ENCODE assay signal across 26 mouse cellular contexts in genomic region chr12:68161317-68161716, GRCm38 (mm10).
DNase-seq lines count a peak whose midpoint lies in the region; ATAC-seq and TF ChIP-seq lines count a peak whose summit lies in the region.
"Had no signal": no experiment of that assay in that cellular context is flagged by ENCODE, and none has a peak within 500 bp of the region (broad histone marks: within the 10 kb centered on the region; RNA-seq: fewer than 3 reads in every experiment).

No protein-coding gene starts in this region.

- no peaks in the 10 kb centered on the region for H3K9me3 ChIP-seq in kidney, embryonic 15.5 days (replicated peaks)
- H3K9me3 ChIP-seq in kidney, postnatal 0 days (replicated peaks; ENCODE audit: low read length) = no peaks in the 10 kb centered on the region
- H3K9me3 ChIP-seq in lung, embryonic 14.5 days (ENCODE audit: low read depth, low read length) = no peaks in the 10 kb centered on the region
- H3K9me3 ChIP-seq: embryonic facial prominence, embryonic 10.5 days; embryonic facial prominence, embryonic 12.5 days; forebrain, embryonic 13.5 days had no signal

- no peak overlapping the region for H3K9ac ChIP-seq in kidney, embryonic 15.5 days
- H3K9ac ChIP-seq in kidney, postnatal 0 days (ENCODE audit: low read depth, low read length) = no peak overlapping the region
- no peak overlapping the region for H3K9ac ChIP-seq in lung, embryonic 14.5 days
- H3K9ac ChIP-seq: embryonic facial prominence, embryonic 12.5 days; forebrain, embryonic 13.5 days had no signal

- H3K27me3 ChIP-seq in kidney, embryonic 15.5 days = no peaks in the 10 kb centered on the region
- no peaks in the 10 kb centered on the region for H3K27me3 ChIP-seq in kidney, postnatal 0 days (ENCODE audit: insufficient read depth, low read length)
- H3K27me3 ChIP-seq in lung, embryonic 14.5 days (ENCODE audit: insufficient read depth, low read length) = no peaks in the 10 kb centered on the region
- H3K27me3 ChIP-seq: CH12.LX; embryonic facial prominence, embryonic 12.5 days; forebrain, embryonic 13.5 days; Patski had no signal

- no peak overlapping the region for H3K4me2 ChIP-seq in kidney, embryonic 15.5 days
- no peak overlapping the region for H3K4me2 ChIP-seq in kidney, postnatal 0 days (ENCODE audit: low read length)
- H3K4me2 ChIP-seq in lung, embryonic 14.5 days = no peak overlapping the region
- H3K4me2 ChIP-seq: embryonic facial prominence, embryonic 12.5 days; forebrain, embryonic 13.5 days had no signal

- whole genome bisulfite sequencing in kidney, embryonic 15.5 days = 25% methylated on average over 2 of the region's 2 CpGs
- WGBS in kidney, postnatal 0 days = 27% methylated on average over 2 of the region's 2 CpGs
- 40% methylated on average over 2 of the region's 2 CpGs for whole genome bisulfite sequencing in lung, embryonic 14.5 days

- no peak overlapping the region for H3K27ac ChIP-seq in kidney, embryonic 15.5 days
- H3K27ac ChIP-seq in kidney, postnatal 0 days = no peak overlapping the region
- H3K27ac ChIP-seq in lung, embryonic 14.5 days (ENCODE audit: low read depth) = no peak overlapping the region
- H3K27ac ChIP-seq: embryonic facial prominence, embryonic 10.5 days; embryonic facial prominence, embryonic 12.5 days; forebrain, embryonic 13.5 days had no signal

- ATAC-seq in kidney, embryonic 15.5 days (replicated peaks; ENCODE audit: low FRiP score) = peak; percentile 88
- no peak for ATAC-seq in kidney, postnatal 0 days (replicated peaks; ENCODE audit: low FRiP score, low read depth)
- ATAC-seq in lung, embryonic 14.5 days (ENCODE audit: insufficient read depth) = no peak; the same call in 1 of the 2 replicates
- ATAC-seq: activated CD4-positive, CD25-positive, alpha-beta regulatory T cell, adult 4 months; CD4-positive, CD25-positive, alpha-beta regulatory T cell, adult 4 months; forebrain, embryonic 13.5 days; forebrain, embryonic 16.5 days; Patski had no signal

- no peaks in the 10 kb centered on the region for H3K4me1 ChIP-seq in kidney, embryonic 15.5 days
- no peaks in the 10 kb centered on the region for H3K4me1 ChIP-seq in kidney, postnatal 0 days (replicated peaks; ENCODE audit: insufficient read depth, low read length)
- no peaks in the 10 kb centered on the region for H3K4me1 ChIP-seq in lung, embryonic 14.5 days (ENCODE audit: insufficient read depth)
- H3K4me1 ChIP-seq: embryonic facial prominence, embryonic 10.5 days; embryonic facial prominence, embryonic 12.5 days; forebrain, embryonic 13.5 days had no signal

- TF ChIP-seq CTCF in kidney, postnatal 0 days (IDR thresholded peaks at IDR 0.05; ENCODE audit: low read depth) = no peak
- TF ChIP-seq CTCF in lung, embryonic 14.5 days (IDR thresholded peaks at IDR 0.05; ENCODE audit: low read depth) = no peak

- H3K4me3 ChIP-seq in kidney, embryonic 15.5 days (replicated peaks) = no peak overlapping the region
- no peak overlapping the region for H3K4me3 ChIP-seq in kidney, postnatal 0 days (replicated peaks; ENCODE audit: low read depth, low read length)
- H3K4me3 ChIP-seq in lung, embryonic 14.5 days (ENCODE audit: low read depth, low read length) = no peak overlapping the region
- H3K4me3 ChIP-seq: embryonic facial prominence, embryonic 10.5 days; embryonic facial prominence, embryonic 12.5 days; forebrain, embryonic 13.5 days had no signal

- H3K36me3 ChIP-seq in kidney, embryonic 15.5 days = no peaks in the 10 kb centered on the region
- H3K36me3 ChIP-seq in kidney, postnatal 0 days (ENCODE audit: insufficient read depth, low read length) = no peaks in the 10 kb centered on the region
- H3K36me3 ChIP-seq in lung, embryonic 14.5 days (ENCODE audit: insufficient read depth) = no peaks in the 10 kb centered on the region
- H3K36me3 ChIP-seq: embryonic facial prominence, embryonic 10.5 days; embryonic facial prominence, embryonic 12.5 days; G1E had no signal

- DNase-seq in embryo, embryonic 10.5 days (ENCODE audit: low spot score) = peak; percentile 1
- DNase-seq in embryo, embryonic 10 days (ENCODE audit: low spot score) = no peak
- DNase-seq in kidney, adult 8-10 months = no peak
- peak; percentile 76 for DNase-seq in kidney, postnatal 0 days (ENCODE audit: low spot score)
- no peak for DNase-seq in kidney, adult 11 months
- DNase-seq in lung, embryonic 14.5 days = peak; percentile 7
- no peak for DNase-seq in lung, adult 18-20 months
- DNase-seq: adrenal gland, adult 8-10 months; adrenal gland, postnatal 14 days; adrenal gland, postnatal 36 days; B cell, adult 2 months; cerebellum, adult 11-12 months; cerebellum, adult 2 months; cerebellum, adult 9-10 months; cerebellum, postnatal 10 days; cerebellum, postnatal 25 days had no signal

Comparison
In these comparisons a context has a peak if more than half of its experiments do, and no peak if none do; other contexts are left out.
1. DNase-seq: peak in embryo, embryonic 10.5 days (single experiment), kidney, postnatal 0 days (single experiment) and lung, embryonic 14.5 days (single experiment); none in embryo, embryonic 10 days (single experiment), kidney, adult 8-10 months (0 of 2), kidney, adult 11 months (single experiment) and lung, adult 18-20 months (0 of 2).